Mouse (Mus musculus): ENCODE measurements around the gene Agpat3.

The Agpat3 gene

DNA sequence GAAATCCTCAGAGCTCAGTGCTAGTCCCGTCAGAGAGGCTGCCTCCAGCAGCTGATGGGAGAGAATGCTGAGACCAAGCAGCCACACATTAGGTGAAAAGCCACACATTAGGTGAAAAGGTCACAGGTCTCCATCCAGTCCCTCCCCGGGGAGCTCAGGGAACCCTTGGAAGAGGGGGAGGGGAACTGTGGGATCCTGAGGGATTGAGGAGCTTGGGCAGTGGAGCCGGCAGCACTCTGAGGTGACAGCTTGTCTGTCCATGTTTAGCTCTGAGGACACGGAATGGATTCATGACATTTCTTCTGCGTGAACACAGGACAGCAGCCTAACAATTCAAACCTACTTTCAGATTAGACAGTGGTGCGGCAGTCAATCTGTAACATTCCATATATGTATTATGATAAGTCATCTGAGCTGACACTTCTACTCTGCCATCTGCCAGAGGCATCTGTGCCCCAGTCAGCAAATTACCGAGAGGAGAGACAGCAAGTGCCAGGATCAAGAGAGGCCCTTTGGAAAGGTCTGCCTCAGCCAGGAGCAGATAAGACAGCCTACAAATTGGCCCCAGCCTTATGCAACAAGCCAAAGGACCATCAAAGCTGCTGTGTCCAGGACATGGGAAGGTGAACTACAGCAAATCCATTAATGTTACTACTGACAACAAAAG is 28.9 kb downstream of the Agpat3 start:
- no peak for DNase-seq

DNA sequence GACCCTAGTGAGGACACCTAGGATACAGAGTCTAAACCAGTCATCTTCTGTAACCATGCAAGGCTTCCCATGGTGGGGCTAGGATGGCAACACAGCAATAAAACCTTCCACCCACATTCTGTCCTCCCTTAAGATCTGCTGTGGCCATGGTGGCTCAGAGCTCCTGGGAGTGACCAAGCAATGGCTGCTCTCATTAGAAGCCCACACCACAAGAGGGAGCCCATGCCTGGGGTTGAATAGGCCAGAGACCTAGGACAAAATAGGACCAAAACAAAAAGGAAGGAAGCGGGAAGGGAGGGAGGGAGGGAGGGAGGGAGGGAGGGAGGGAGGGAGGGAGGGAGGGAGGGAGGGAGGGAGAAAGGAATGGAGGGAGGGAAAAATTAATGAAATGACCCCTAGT is 29.5 kb downstream of the Agpat3 start:
- DNase-seq = no peak

DNA sequence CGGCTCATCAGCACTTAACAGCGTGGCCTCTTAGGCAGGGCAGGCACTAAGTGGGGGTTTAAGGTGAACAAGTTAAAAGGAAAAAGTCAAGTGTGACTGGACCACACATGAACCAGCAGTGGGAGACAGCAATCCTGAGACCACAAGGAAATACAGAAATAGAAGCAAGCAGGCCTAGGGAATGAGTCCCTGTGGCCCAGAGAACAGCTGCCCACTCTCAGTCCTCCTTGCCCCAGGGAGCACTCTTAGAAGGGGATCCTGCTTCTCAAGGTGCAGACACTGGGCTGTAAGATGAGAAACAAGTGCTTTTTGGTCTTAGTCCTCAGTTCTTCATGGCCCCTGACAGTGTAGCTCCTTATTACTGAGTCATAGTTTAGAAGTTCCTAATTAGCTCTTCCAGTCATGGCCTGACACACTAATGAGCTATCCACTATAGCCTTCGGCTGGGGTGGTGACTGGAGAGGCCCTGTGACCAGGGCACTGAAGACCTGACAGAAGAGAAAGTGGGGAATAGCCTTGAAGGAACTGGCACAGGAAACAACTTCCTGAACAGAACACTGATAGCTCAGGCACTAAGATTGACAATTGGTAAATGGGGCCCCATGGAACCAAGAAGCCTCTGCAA is 31.0 kb downstream of the Agpat3 start:
- DNase-seq = no peak

DNA sequence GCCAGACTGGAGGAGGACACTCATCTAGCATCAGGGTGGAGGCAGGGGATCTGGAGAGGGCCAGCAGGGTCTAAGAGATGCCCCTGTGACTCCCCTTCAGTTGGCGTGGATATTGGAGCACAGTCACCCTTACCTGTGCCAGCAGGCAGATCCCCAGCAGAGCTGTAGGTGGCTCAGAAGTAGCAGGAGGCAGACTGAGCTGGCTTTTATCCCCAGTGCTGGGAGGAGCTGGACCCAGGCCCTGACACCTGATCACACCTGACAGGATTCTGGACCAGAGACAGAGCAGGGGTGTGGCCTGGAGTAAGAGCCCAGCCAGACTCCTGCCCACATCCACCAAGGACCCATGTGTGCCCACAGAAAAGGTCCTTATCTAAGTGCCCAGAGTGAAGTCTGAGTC is 31.8 kb downstream of the Agpat3 start:
- no peak for DNase-seq

DNA sequence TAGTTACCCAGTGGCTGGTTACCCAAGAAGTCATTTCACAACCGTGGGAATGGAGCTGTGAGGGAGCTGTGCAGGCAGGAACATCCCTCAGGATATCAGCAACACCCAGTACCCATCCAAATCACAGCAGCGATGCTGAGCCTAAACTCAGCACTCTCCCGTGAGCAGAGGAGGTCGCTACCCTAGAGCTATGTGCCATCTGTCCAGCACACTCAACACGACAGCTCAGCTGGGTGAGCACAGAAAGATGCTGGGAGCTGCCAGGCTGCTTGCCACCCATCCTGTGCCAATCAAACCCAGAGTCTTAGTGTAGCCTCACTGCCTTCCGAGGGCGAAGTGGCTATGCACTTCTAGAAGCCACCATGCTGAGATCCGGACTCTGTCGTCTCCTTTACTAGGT is 32.3 kb downstream of the Agpat3 start:
- no peak for DNase-seq

DNA sequence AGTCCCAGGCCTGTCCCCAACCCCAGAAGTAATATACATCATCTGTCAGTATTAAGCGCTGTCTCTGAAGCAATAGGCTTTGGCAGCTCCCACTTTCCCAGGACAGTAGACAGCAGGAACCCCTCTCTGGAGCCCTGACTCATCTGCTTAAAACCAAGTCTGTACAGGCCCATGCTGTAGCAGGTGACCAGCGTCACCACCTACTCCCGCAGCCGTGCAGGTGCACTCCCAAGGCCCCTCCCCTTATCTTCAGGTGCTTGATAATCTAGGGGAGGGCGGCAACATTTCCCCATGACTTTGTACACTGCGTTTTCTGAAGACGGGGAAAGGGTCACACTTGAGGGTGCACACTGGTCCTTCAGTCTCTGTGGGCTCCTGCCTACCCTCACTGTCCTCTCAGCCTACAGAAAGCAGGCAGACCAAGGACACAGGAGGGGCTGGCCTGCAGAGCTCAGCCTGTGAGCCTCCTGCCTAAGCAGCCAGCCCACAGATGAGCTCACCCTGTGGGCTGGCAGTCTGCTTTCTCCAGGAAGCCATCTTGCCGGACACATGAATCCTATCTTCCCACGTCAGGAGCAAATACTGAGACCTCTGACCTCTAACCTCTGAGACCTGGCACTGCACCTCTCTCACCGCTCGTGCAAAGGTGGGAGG is 34.9 kb downstream of the Agpat3 start:
- no peak for DNase-seq

DNA sequence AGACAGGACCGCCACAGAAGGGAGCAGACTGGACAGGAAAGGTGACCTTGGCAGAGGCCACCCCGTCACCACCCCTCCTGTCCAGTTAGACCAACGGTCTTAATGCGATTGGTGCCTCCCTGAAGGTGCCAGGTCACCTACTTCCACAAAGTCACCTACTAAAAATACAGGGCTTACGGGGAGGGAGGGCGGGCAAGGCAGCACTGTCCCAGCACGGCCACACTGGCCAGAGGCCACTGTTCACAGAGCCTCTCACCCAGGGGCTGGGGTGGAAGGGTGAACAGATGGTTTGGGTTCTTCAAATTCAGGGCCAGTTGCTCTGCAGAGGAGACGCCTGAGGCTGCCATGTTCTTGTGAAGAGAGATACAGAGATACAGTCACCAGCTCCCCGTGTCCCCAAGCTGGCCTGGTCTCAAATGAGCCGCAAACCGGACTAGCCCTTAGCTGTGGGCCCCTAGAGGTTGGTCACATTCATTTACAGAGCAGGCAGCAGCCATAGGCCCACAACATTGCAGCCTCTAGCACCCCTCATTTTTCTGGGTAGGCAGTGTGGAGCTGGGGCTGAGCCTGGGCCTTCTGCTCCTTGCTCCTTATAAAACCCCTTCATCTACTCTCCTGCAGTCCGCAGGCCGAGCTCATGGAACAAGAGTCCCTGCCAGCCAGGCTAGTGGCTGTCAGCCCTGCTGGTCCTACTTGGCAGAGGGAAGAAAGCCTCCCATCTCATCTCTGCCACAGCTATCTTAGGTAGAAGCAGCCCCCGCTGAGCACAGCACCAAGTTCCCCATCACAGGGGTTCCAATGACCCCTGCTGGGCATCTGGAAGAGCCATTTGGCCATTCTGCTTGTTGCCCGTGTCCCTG is 35.8 kb downstream of the Agpat3 start:
- no peak for DNase-seq

DNA sequence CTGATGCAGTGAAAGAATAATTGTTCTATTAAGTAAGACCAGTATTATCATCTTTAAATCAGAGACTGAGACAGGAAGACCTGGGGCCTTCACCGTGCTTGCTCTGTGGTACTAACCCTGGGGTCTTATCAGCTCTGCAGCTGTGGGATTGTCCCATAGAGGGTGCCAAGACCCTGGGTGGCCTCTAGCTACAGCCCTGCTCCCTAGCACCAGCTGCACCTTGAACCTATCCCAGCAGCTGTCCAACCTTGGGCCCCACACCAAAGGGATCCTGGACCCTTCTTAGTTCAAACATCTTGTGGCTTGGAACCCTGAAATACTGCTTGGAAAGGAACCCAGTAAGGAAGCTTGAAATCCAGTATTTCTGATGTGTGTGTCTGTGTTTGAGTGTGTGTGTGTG is 37.1 kb downstream of the Agpat3 start:
- DNase-seq = no peak

DNA sequence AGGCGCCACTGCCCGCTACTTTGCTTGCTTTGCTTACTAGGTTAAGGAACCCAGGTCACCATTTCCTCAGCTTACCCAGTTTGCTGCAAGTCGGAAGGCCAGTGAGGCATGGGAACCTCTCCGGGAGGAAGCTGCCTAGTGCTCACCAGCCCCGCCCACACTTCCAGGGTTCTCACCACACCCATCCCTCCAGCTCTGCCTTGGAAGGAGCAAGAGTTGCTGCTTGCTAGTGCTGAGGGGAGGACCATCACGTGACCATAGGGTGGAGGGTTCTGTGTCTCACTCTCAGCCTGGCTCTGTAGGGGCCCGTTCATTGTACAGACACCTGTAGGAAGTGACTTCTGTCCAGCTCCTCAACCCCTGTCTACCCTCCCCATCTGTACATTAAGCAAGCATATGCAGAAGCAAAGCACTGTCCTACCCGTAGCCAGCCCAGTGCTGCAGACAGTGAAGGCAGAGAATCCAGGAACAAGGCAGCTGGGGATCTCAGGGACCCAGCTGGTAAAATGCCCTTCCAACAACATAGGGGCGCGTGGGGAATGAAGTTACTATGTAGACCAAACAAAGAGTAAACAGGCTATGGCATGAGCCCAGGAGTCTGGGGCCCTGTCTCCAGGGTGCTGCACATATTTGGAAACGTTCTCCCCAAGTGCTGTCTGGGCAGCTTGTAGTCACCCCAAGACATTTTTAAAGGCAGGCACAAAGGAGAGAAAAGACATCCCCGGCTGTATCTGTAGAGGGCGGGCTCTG is 40.2 kb downstream of the Agpat3 start:
- no peak for DNase-seq

DNA sequence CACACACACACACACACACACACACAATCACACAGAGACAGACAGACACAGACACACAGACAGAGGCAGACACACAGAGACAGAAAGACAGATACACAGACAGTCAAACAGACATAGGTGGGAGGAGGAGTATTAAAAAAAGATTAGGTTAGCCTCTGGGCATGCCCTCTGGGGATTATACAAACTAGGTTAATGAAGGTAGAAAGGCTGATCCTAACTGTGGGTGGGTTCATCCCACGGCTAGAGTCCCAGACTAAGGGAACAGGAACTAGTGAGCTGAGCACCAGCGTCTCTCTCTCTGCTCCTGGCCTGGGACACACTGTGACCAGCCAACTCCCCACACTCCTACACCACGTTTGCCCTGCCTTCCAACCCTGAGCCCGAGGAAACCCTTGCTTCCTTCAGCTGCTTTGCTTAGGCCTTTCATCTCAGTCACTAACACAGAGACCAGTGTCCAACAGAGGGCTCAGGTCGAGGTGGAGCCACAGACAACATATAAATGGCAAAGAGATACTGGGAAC is 41.5 kb downstream of the Agpat3 start:
- DNase-seq = no peak

DNA sequence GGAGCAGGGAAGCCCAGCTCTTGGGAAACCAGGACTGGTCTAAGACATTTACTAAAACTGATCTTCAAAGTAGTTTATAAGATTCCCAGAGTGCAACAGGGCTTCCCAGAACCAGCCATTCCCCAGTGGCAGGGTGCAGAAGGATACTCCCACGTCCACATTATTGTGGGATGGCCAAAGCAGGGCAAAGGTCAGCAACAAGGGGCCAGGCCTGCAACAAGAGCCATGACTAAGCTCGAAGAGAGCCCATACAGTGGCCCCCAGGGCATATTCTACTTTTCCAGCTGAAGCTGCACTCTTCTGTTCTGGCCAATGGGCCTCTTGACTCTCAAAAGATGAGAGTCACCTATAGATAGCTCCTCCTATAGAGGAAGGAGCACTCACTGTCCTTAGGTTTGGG is 43.7 kb downstream of the Agpat3 start:
- DNase-seq = no peak

DNA sequence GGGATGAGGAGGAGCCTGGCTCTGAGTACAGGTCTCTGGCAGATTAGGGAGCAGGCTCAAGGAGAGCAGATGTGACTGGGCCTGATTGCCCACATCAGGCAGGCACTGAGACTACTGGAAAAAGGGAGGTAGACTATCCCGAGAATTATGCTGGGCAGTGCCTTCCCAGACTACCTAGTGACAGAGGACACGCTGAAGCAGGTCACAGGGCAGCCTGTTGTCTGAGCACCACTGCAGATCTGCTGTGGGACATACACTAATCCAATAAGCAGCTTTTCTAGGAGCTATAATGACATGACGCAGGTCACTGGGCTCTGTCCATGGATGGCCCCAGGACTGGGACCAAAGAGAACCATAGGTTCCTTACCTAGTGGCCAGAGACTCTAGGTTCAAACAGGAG is 44.9 kb downstream of the Agpat3 start:
- DNase-seq = no peak

DNA sequence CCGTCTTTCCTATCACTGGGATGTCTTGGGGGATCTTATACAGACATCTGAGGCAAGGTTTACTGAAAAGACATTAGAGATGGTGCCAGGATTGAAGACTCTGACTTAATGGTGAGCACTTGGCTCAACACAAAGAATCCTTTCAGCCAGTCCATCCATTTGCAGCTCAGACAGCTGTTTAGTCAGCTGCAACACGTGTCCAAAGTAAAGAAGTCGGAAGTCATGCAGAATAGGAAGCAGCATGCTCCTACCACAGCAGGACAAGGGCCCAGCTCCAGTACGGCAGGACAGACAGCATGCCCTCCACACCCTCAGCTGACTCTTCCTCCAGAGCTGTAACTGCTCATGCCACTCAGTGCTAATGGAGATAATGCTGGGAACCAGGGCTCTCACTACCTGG is 46.3 kb downstream of the Agpat3 start:
- DNase-seq = no peak

DNA sequence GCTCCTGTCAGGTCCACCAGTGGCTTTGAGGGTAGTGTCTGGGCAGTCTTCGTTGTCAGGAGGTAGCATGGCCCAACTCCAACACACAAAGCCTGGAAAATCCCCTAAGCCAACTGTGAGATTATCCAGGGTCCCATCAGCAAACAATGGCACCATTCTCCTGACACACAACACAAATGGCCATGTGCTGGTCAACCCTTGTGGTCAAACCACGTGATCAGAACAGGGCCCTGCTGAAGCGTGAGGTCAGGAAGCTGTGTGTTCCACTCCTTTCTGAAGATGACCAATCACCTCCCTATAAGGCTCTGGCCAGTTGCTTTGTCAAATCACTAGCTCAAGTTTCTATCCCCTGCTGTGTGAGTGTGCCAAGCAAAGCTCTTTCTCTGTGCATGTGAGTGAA is 47.3 kb downstream of the Agpat3 start:
- DNase-seq = no peak

DNA sequence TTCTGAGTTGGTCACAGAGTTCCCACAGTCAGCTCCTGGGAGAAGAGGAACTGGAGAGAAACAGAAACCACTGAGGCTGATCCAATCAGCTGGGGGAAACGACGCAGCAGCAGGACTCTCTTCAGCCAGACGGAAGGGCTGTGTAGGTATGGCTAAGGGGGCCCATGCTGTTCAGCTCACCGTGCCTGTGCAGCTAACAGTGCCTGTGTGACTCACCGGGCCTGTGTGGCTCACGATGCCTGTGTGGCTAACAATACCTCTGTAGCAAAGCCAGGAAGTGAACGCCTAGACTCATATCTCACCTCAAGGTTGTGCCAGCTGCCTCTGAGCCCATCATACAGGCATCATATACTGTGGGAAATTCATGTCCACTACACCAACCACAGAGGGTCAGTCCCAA is 48.6 kb downstream of the Agpat3 start:
- peak; percentile 38 for DNase-seq

DNA sequence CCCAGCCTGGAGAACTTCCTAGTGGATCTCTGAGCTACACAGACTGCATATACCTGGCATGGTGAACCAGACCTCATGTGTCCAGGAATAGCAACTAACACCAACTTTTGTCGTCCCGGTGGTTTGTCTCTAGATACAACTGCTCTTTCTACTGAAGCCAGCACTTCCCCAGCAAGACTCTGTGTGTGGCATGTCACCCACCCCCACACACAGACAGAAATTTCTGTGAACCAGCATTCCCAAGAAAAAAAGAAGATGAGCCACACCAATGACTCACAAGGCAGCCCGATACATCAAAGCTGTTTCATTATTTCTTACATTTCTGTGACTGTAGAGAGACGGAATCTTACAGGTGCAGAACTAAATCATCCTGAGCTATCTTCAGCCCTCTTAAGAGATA is 52.2 kb downstream of the Agpat3 start:
- DNase-seq = no peak

DNA sequence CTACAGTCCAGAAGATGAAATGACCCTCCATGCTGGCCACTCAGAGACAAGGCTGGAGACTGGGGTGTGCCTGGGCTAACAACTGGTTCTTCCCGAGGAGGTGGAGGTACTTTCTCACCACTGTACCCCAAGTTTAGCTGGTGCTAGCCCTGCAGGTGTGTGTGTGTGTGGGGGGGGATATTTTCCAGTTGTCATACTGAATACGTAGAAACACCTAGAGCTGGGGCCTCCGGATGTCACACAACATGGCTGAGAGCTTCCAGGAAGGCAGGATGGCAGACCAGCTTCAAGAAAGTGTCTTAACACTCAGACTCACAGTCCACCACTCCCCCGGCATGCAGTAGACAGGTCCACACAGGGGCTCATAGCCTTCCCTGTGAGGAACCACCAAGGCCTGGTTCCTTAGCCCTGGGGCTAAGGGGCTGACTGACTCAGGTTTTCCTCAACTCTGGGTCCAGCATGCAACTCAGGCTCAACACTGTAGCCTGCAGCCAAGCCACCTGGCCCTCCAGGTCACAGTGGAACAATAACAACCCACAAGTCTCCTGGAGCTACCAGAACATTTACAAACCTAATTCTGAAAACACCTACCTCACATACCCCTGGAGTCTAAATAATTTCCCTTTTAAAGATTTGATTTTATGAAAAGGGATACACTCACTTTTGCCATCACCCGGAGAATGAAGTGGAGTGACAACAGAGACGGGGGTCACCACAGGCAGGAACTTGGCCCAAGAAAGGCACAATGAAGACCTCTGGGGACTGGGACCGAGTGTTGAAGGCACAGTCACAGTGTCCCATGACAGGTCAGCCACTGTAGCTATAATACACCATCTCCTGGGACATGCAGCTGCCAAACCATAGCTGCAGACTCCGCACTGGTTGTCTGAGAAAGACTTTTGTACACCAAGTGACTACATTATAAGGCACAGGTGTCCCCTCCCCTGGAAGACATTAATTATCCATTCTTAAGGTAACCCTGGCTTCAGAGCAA is 53.3 kb downstream of the Agpat3 start:
- peak; percentile 67 for DNase-seq

DNA sequence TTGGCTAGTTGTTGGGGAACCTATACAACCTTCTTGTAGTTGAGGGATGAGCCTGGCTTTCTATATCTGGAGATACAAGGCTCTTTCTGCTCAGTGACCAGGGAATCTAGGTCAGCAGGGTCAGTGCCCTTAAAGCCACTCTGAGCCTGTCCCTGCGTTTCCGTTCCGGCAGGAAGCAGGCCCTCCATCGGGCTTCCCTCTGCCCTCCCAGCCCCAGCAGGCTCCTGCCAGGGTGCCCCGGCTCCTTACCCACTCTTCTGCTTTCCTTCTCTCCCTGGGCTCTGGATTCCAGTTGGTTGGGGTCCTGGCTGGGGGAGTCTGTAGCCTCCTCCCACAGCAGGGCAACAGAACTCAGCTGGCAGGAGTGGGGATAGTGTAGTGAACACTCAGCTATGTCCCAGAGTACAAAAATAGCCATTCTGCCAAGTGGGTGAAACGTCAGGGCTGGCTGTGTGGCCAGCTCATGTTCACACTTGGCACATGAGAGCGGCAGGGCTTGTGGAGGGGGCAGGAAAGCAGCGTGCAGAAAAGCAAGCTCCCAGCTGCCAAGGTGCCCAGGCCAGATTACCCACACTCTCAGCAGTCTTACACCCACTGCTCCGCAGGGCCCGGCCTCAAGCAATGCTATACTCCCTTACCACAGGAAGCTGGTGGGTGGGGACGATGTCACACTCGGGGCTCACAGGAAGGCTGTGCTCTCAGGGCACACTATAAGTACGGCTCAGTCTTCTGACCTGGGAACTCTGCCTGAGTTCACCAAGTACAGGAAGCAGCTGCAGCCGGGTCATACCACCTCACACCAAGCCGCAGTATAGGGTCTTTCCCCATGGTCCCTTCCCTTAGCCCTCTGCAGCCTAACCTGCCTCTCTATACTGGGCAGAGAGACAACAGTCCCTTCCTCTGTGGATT is 54.5 kb downstream of the Agpat3 start:
- peak; percentile 93 for DNase-seq

DNA sequence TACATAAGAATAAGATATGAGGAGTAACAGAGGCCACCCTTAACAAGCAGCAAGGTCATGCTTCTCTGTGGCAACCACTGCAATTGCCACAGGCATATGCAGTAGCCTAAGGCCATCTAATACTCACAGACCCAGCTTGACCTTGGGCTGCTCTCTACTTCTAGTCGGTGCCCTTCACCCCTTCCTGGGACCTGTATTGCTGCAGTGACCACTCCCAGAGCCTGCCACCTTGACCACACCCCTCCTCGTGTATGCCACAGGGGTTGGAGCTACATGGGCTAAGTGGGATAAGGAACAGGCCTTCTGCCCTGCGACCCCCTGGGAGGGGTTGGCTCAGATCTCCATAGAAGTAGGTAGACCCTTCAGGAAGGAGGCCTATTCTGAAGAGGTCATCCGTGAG is 55.3 kb downstream of the Agpat3 start:
- peak; percentile 30 for DNase-seq

DNA sequence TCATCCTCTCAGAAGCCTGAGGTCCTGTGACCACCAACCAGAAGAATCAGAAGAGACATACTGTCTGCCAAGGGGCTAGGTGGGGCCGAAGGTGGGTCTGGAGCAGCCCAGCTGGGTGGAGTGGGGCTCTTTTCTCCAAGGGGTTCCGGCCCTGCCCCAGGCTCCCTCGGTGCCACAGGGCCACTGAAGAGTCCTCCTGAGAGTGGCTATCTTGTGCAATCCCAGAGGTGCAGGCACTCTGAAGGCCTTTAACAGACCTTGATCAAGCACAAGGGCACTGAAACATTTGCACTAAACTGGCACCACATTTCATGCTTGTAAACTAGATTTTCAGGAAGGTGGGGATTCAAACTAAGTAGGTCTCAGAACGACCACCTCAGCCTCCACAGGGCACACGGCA is 55.9 kb downstream of the Agpat3 start:
- DNase-seq = no peak

Data from thymus, postnatal 14 days (tissue).